Mouse (Mus musculus) adrenal gland, adult (tissue): Measurements from ENCODE around the gene Lyg2.

Experiments
- DNase-seq, 2 experiments: peaks; one replicate each; pipeline ENCODE4 v3.0.0; 2022 to 2023; ENCODE audit warnings: low spot score in 1 of 2; ENCODE audit not compliant: inconsistent age in 2 of 2

Lyg2 gene

DNA sequence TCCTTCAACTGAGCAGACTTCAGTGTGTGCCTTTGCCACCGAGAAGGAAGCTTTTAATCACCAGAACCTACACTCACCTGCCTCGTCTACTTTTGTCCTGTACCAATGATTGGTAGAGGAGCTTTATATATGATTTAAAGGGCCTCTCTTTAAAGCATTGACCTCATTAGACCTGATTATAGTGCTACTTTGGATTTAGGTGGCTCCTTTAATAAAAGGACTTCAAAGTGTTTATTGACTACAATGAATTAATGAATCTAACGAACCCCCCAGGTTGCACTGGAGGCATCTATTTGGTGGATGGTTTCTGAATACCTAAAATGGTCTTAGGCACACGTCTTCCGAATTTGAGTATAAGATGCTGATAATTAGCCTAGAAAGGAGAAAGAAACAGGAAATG lies at the start of gene Lyg2:
TSS of gene Lyg2 (minus strand) at position 101 of the 400 bp plus-strand sequence.
- no peak for DNase-seq

DNA sequence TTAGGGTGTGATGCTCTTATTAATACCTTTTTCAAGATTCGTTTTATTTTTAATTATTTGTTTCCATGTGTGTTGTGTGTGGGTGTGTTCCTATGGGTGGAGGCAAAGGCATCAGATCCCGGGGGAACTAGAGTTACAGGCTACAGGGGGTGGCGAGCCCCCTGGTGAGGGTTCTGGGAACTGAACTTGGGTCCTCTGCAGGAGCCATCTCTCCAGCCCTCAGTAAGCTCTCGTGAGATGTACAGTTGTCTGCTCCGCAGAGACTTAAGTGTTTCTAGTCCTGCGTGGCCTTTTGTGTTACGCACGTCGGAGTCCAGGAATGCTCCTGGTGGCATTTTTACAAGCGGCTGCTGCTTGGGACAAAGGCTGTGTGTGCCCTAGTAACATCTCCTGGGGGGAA lies 49.3 kb upstream of the Lyg2 start:
- DNase-seq = no peak

GRCm38 (mm10) chr1:37959486-37959885 lies 43.2 kb upstream of the Lyg2 start:
- DNase-seq = peak; percentile 46 to 73

DNA sequence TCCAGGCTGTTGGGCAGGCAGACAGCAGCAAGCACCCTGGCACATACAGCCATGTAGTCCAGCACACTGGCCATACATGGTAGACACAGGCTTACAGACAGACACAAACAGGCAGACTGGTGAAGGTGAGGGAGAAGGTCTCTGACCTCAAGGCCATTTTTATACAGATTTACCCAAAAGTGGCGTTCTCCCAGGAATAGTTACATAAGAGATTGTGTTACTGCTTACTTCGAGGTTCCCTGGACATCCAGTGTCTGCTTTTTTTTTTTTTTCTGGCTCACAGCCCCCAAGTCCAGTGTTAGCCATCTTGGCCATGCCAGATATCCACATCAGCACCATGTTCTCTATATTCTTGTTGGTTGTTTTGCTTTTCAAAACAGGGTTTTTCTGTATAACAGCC lies 42.2 kb upstream of the Lyg2 start:
- DNase-seq = peak in 1 of 2 experiments; percentile 66

DNA sequence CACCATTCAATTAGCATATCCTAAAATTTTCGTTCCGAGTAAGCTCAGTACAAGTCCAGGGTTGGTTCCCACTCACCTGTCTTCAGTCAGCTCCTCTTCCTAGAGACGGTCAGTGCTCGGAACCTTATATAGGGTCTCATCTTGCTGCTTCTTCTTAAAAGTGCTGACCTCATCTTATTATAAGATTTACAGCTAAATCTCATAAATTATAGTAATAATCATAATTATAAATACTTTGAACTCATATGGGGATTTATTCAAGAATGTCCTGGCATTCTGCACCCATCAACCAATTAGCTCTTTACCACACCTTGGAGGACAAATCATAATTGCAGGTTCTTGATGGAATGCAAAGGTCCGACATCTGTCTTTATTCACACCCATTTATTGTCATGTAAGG lies 41.4 kb upstream of the Lyg2 start, which contains the start of gene Lyg1:
TSS of gene Lyg1 (minus strand) at position 101 of the 400 bp plus-strand sequence.
- no peak for DNase-seq

GRCm38 (mm10) chr1:37956690-37957431 lies 40.6 kb upstream of the Lyg2 start:
- DNase-seq = peak; percentile 77 to 90

DNA sequence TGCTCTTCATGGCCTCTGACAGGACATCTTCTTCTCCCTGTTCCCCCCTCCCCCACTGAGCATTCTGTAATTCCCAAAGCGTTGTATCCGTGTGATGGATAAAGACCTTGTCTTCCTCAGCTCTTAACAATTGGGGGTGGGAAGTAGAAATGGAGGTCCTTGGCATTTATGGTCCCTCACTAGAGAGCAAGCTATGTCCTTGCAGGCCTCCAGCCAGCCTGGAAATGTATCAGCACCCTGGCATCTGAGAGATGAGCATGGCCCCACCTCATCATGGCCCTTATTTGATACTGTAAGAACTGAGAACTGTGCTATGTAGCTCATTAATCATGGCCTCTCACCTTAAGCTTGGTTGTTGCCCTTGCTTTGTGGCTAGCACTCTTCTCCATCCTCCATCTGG lies 39.0 kb upstream of the Lyg2 start:
- DNase-seq = peak; percentile 35 to 80

GRCm38 (mm10) chr1:37954786-37955185 lies 38.5 kb upstream of the Lyg2 start:
- peak in 1 of 2 experiments; percentile 65 for DNase-seq

DNA sequence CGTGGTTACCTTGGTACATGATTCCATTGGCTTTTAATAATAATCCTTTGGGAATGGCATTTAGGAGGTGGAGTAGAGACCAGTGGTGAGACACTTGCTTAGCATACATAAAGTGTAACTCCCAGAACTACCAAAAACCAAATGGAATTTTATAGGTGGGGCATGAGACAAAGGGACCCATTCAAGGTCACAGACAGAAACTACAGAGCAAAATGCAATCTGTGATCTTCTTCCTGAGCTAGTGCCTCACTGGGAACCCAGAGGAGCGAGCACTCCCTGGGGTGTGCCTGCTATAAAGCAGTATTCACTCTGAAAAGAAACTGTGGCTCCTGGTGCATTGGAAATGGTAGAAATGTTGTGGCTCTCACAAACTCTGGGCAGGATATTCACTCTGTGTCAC lies 32.6 kb upstream of the Lyg2 start:
- DNase-seq = no peak

- DNase-seq = peak; percentile 81 to 93
These were observed 15.5 kb upstream of the Lyg2 start for GRCm38 (mm10) chr1:37931806-37932205.

GRCm38 (mm10) chr1:37925971-37926370 lies 9.7 kb upstream of the Lyg2 start:
- no peak for DNase-seq

DNA sequence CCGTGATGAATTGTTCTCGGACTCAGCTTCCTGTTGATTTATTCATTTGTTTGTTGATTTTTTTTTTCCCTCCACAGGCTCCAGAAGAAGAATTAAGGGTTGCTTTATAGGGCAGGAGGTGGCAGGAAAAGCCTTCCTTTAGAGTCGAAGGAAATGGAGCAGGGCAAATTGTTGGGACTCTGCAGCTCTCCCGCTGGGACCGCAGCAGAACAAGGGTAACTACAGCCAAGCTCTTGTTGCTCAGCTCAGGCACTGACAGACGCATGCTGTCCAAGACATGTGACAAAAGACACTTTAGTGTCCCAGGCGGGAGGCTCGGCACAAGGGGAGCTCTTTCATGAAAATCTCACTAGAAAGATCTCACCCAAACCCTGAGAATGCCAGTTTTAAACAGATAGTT lies 6.2 kb upstream of the Lyg2 start:
- no peak for DNase-seq

- no peak for DNase-seq
These were observed 1.8 kb upstream of the Lyg2 start for GRCm38 (mm10) chr1:37918096-37918495.

- DNase-seq = no peak
These were observed 1.4 kb upstream of the Lyg2 start for GRCm38 (mm10) chr1:37917666-37918065.

- no peak for DNase-seq
These were observed 3.5 kb downstream of the Lyg2 start for GRCm38 (mm10) chr1:37912751-37913150.

- peak; percentile 35 to 71 for DNase-seq
These were observed 13.1 kb downstream of the Lyg2 start for GRCm38 (mm10) chr1:37903178-37903577.

DNA sequence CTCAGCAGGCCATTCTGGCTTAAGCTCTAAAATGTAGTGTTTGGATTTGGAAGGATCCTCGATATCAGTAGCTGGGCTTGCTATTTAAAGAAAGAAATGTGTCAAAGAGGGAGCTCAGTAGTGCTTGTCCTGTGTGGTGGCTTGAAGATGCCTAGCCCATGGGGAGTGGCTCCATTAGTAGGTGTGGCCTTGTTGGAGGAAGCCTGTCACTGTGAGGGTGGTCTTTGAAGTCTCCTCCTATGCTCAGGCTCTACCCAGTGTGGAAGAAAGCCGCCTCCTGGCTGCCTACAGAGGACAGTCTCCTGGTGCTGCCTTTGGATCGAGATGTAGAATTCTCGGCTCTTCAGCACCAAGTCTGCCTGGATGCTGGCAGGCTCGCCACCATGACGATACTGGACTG lies 16.0 kb downstream of the Lyg2 start:
- DNase-seq = no peak

- no peak for DNase-seq
These were observed 16.5 kb downstream of the Lyg2 start for GRCm38 (mm10) chr1:37899816-37900215.

GRCm38 (mm10) chr1:37894606-37895005 lies 21.7 kb downstream of the Lyg2 start:
- DNase-seq = no peak

DNA sequence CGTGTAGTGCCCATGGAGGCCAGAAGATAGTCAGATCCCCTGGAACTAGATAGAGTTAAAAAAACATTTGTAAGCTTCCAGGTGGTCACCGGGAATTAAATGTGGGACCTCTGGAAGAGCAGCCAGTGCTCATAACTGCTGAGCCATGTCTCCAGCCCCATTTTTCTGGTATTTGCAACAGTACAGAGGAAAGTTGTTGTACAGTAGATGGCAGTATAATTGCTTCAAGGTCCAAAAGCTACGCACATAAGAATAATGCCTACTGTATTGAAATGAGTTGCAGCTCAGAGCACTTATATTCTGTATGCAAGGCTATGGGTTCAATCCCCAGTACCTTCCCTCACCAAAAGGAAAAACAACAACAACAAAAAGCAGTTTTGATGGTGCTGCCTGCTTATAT lies 24.9 kb downstream of the Lyg2 start:
- peak in 1 of 2 experiments; percentile 54 for DNase-seq

- peak; percentile 92 to 98 for DNase-seq
These were observed 26.2 kb downstream of the Lyg2 start, which contains the start of the genes Mitd1 and Mrpl30 for GRCm38 (mm10) chr1:37890025-37890652. Gene Mitd1, minus strand, starts transcription at chr1:37890411. Gene Mrpl30, plus strand, starts transcription at chr1:37890477.

DNA sequence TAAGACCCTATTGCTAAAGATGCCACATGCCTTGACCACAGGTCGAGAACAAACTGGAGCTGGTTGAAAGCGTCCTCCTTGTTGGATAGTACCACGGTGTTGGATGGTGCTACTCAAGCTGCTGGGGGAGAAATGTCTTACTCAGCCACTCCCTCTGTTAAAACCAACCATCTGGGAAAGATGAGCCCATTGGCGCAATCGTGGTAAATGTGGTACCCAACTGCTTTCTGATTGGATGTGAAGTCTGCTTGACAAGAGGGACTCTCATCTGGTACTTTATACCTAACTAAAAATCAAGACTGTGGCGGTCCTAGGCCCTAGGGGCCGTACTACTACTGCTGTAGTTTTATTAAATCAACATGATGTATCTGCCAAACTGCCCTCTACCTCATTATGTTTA lies 27.1 kb downstream of the Lyg2 start:
- DNase-seq = no peak
